Mouse (Mus musculus) heart, postnatal 0 days (tissue): ENCODE data around the gene Pa2g4.

Source experiments
- CTCF ChIP-seq: IDR thresholded peaks from 2 replicates; pipeline ENCODE4 v1.5.1; 2016; ENCODE audit warnings: antibody characterized with exemption, control low read depth, low read depth
- EP300 ChIP-seq: IDR thresholded peaks from 2 replicates; pipeline ENCODE4 v1.6.1; 2016; ENCODE audit warnings: antibody characterized with exemption, low read depth

- TF ChIP-seq EP300 (no peak), CTCF (no peak)
Measured at GRCm38 (mm10) chr10:128544151-128544657, 21.6 kb downstream of the Pa2g4 start.
